Mouse (Mus musculus): ENCODE measurements around the gene Pax5. TPM values are rescaled to one million over a fixed set of nuclear protein-coding genes. Genes with fewer than 3 reads are reported as not detected.
A peak's percentile ranks its signal among the peaks of the same experiment; 100 is the strongest.

The Pax5 gene
- polyA plus RNA-seq, 1 experiment, result not detected

GRCm38 (mm10) chr4:44706865-44707264 is 3.4 kb downstream of the Pax5 start:
- no peak overlapping the region for H3K4me3 ChIP-seq (ENCODE audit: insufficient read depth, low read length)
- no peaks in the 10 kb centered on the region for H3K4me1 ChIP-seq (ENCODE audit: control insufficient read depth, insufficient read depth, low read length)

DNA sequence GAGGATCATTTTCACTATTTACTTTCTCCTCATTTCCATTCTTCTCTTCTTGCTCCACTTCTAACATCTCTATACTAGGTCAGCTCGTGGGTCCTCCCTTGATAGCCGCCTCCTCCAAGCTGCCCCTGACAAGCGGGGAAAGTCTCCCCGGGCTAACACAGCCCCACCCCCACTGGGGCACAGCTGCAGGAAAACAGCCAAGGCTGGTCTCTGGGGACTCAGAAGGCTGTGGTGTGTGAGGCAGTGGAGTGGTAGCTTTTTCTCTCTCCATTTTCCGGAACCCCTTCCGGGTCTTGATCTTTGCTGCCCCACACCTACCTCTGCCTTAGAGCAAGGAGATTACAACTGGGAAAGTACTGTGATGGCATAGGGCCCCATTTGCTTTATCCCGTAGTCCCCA is 4.3 kb downstream of the Pax5 start:
- TF ChIP-seq POLR2A (IDR thresholded peaks at IDR 0.05; ENCODE audit: low read depth, low read length) (no peak), CTCF (IDR thresholded peaks at IDR 0.05; ENCODE audit: borderline replicate concordance, insufficient read depth, low read length) (no peak)
- H3K27ac ChIP-seq (ENCODE audit: insufficient read depth, low read length), result no peak overlapping the region
- no peak overlapping the region for H3K4me3 ChIP-seq (ENCODE audit: insufficient read depth, low read length)
- H3K4me1 ChIP-seq (ENCODE audit: control insufficient read depth, insufficient read depth, low read length), result no peaks in the 10 kb centered on the region

More at GRCm38 (mm10) chr4:44706865-44707264, 3.4 kb downstream of the Pax5 start:
- TF ChIP-seq CTCF (IDR thresholded peaks at IDR 0.05; ENCODE audit: borderline replicate concordance, insufficient read depth, low read length) (no peak), POLR2A (IDR thresholded peaks at IDR 0.05; ENCODE audit: low read depth, low read length) (no peak)
- no peak overlapping the region for H3K27ac ChIP-seq (ENCODE audit: insufficient read depth, low read length)

DNA sequence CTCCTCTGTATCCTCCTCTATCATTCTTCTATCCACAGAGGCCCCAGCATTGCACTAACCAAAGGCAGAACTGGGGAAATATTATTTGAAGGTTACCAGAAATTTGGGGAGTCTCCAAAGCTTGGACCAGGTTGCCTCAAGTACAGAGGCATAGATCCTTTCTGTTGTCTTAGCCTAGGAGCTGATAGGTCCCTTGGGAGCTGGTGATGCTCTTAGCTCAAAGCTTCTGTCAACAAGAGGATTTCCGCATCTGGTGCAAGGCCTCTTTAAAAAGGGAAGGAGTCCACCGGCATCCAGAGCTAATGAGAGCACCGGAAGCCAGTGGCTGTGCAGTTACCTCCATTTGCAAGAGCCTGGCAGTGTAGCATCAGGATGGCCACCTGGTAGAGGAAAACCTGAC is 5.1 kb downstream of the Pax5 start:
- Histone ChIP-seq H3K27ac (ENCODE audit: insufficient read depth, low read length) (no peak overlapping the region), H3K4me1 (ENCODE audit: control insufficient read depth, insufficient read depth, low read length) (no peaks in the 10 kb centered on the region), H3K4me3 (ENCODE audit: insufficient read depth, low read length) (no peak overlapping the region)
- TF ChIP-seq POLR2A (IDR thresholded peaks at IDR 0.05; ENCODE audit: low read depth, low read length) (no peak), CTCF (IDR thresholded peaks at IDR 0.05; ENCODE audit: borderline replicate concordance, insufficient read depth, low read length) (no peak)

DNA sequence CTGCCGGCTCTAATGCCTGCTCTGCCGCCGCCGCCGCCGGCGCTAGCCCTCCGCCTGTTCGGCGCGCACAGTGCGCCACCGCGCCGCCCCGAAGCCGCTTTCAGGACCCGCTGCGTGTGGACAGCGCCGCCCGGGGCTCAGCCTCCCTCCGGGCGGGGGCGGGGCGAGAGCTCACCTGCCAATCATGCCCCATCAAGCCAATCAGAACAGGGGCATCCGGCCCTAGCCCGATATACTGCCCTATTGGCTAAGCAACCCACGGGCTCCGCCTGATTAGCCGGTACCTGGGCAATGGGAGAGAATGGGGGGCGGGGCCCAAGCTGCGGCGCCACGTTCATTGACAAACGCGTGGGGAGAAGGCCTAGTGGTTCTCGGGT is 5.9 kb downstream of the Pax5 start:
- Histone ChIP-seq H3K27ac (ENCODE audit: insufficient read depth, low read length) (no peak overlapping the region), H3K4me3 (ENCODE audit: insufficient read depth, low read length) (peak overlapping the region; percentile 42), H3K4me1 (ENCODE audit: control insufficient read depth, insufficient read depth, low read length) (no peaks in the 10 kb centered on the region)
- TF ChIP-seq POLR2A (IDR thresholded peaks at IDR 0.05; ENCODE audit: low read depth, low read length) (no peak), CTCF (IDR thresholded peaks at IDR 0.05; ENCODE audit: borderline replicate concordance, insufficient read depth, low read length) (no peak)

GRCm38 (mm10) chr4:44703686-44704368 is 6.5 kb downstream of the Pax5 start:
- no peaks in the 10 kb centered on the region for H3K4me1 ChIP-seq (ENCODE audit: control insufficient read depth, insufficient read depth, low read length)
- H3K4me3 ChIP-seq (ENCODE audit: insufficient read depth, low read length), result peak overlapping the region; percentile 16; the same call in 1 of the 2 replicates
- H3K27ac ChIP-seq (ENCODE audit: insufficient read depth, low read length), result no peak overlapping the region
- TF ChIP-seq CTCF (IDR thresholded peaks at IDR 0.05; ENCODE audit: borderline replicate concordance, insufficient read depth, low read length) (no peak), POLR2A (IDR thresholded peaks at IDR 0.05; ENCODE audit: low read depth, low read length) (no peak)

DNA sequence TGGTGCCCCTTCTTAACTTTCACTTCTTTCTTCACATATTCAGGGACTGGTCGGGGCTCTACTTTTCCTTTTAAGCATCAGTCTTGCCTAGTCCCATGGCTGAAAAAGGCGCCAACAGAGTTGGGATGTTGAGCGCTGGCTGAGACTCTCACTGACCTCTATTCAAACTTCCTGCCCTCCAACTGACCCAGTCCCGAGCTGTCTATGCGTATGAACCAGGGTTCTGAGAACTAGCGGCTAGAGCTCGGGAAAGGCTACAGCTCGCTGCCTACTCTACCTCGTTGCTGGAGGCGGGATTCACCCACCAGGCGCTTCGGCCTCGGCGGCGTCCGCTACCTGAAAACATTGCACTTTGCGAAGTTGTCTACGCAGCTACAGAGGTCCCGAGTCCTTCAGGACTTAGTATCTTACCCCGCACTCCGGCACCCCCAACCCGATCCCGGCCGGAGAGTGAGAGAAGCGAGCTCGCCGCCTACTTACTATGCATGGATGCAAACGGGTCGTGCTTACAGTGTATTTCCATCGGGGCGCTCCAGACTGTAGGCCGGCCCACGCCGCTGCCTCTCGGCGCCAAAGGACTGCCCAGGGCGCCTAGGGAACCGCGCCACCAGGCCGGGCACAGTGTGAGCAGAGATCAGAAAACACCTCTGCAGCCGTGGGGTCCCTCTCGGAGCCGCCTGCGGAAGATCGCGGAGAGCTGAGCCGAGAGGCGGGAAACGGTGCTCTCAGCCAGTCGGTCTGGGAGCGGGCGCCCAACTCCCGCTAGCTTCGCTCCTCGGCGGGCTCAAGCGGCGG is 7.2 kb downstream of the Pax5 start:
- Histone ChIP-seq H3K4me3 (ENCODE audit: insufficient read depth, low read length) (no peak overlapping the region), H3K27ac (ENCODE audit: insufficient read depth, low read length) (no peak overlapping the region), H3K4me1 (ENCODE audit: control insufficient read depth, insufficient read depth, low read length) (no peaks in the 10 kb centered on the region)
- TF ChIP-seq POLR2A (IDR thresholded peaks at IDR 0.05; ENCODE audit: low read depth, low read length) (no peak), CTCF (IDR thresholded peaks at IDR 0.05; ENCODE audit: borderline replicate concordance, insufficient read depth, low read length) (no peak)

- Histone ChIP-seq H3K27ac (ENCODE audit: insufficient read depth, low read length) (no peak overlapping the region), H3K4me3 (ENCODE audit: insufficient read depth, low read length) (no peak overlapping the region), H3K4me1 (ENCODE audit: control insufficient read depth, insufficient read depth, low read length) (no peaks in the 10 kb centered on the region)
- TF ChIP-seq POLR2A (IDR thresholded peaks at IDR 0.05; ENCODE audit: low read depth, low read length), result no peak
- TF ChIP-seq CTCF (IDR thresholded peaks at IDR 0.05; ENCODE audit: borderline replicate concordance, insufficient read depth, low read length), result no peak
Observed at GRCm38 (mm10) chr4:44702011-44702527, 8.2 kb downstream of the Pax5 start.

DNA sequence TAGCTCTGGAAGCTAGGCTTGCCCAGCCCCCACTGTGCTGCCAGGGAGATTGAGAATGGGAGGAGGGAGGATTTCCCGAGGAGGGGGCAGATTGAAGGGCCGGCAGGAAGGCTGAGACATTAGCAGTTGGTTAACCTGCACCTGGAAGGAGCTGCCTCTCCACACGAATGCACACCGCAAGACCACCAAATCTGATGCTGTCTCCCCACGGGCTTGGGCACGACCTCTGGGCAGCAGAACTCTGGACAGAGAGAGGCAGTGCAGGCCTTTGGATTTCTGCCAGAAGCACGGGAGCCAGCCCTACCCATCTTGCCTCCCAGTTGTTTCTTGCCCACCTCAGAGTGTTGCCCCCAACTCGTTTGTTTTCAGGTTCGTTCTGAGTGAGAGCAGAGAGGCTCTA is 8.8 kb downstream of the Pax5 start:
- TF ChIP-seq CTCF (IDR thresholded peaks at IDR 0.05; ENCODE audit: borderline replicate concordance, insufficient read depth, low read length) (no peak), POLR2A (IDR thresholded peaks at IDR 0.05; ENCODE audit: low read depth, low read length) (no peak)
- no peak overlapping the region for H3K4me3 ChIP-seq (ENCODE audit: insufficient read depth, low read length)

GRCm38 (mm10) chr4:44696676-44697075 is 13.6 kb downstream of the Pax5 start:
- H3K4me1 ChIP-seq (ENCODE audit: control insufficient read depth, insufficient read depth, low read length), result no peaks in the 10 kb centered on the region
- no peak overlapping the region for H3K27ac ChIP-seq (ENCODE audit: insufficient read depth, low read length)
- H3K4me3 ChIP-seq (ENCODE audit: insufficient read depth, low read length), result no peak overlapping the region
- TF ChIP-seq CTCF (IDR thresholded peaks at IDR 0.05; ENCODE audit: borderline replicate concordance, insufficient read depth, low read length) (no peak), POLR2A (IDR thresholded peaks at IDR 0.05; ENCODE audit: low read depth, low read length) (no peak)

More for the DNA sequence above, 8.8 kb downstream of the Pax5 start:
- no peak overlapping the region for H3K27ac ChIP-seq (ENCODE audit: insufficient read depth, low read length)
- H3K4me1 ChIP-seq (ENCODE audit: control insufficient read depth, insufficient read depth, low read length), result no peaks in the 10 kb centered on the region

- no peak for TF ChIP-seq POLR2A (IDR thresholded peaks at IDR 0.05; ENCODE audit: low read depth, low read length)
- no peak for TF ChIP-seq CTCF (IDR thresholded peaks at IDR 0.05; ENCODE audit: borderline replicate concordance, insufficient read depth, low read length)
Observed at GRCm38 (mm10) chr4:44694369-44694768, 15.9 kb downstream of the Pax5 start.

More at GRCm38 (mm10) chr4:44694369-44694768, 15.9 kb downstream of the Pax5 start:
- Histone ChIP-seq H3K27ac (ENCODE audit: insufficient read depth, low read length) (no peak overlapping the region), H3K4me3 (ENCODE audit: insufficient read depth, low read length) (no peak overlapping the region), H3K4me1 (ENCODE audit: control insufficient read depth, insufficient read depth, low read length) (no peaks in the 10 kb centered on the region)

All from embryonic fibroblast, embryonic 13.5 days (primary cell).